Mouse (Mus musculus) forebrain, postnatal 0 days (tissue): ENCODE measurements around the gene Ksr1. TPM values are rescaled to one million over a fixed set of nuclear protein-coding genes. Genes with fewer than 3 reads are reported as not detected.

Source experiments
- ATAC-seq: fragments of 200-750 bp; cut with Nextera tagmentation; 2 replicates; pipeline ENCODE4 v1.8.0; 2017; ENCODE audit warnings: mild to moderate bottlenecking, moderate library complexity
- DNase-seq: peaks from one replicate; pipeline ENCODE4 v3.0.0-alpha.2; 2015
- H3K27ac ChIP-seq: fragments of 300-500 bp; sonication (generic); 2 replicates; pipeline ENCODE4 v1.5.1; 2014; ENCODE audit warnings: low read depth, mild to moderate bottlenecking, antibody characterized with exemption, low read length, moderate library complexity, mixed read lengths
- H3K27me3 ChIP-seq: fragments of 300-500 bp; sonication (generic); 2 replicates; pipeline ENCODE4 v1.6.1; 2014; ENCODE audit warnings: mild to moderate bottlenecking, low read length, mixed read lengths; ENCODE audit not compliant: insufficient read depth
- H3K36me3 ChIP-seq: fragments of 300-500 bp; sonication (generic); 2 replicates; pipeline ENCODE4 v1.6.1; 2014; ENCODE audit warnings: mild to moderate bottlenecking, moderate library complexity; ENCODE audit not compliant: insufficient read depth
- H3K4me1 ChIP-seq: fragments of 300-500 bp; sonication (generic); 2 replicates; pipeline ENCODE4 v1.6.1; 2014; ENCODE audit warnings: antibody characterized with exemption; ENCODE audit not compliant: insufficient read depth
- H3K4me2 ChIP-seq: fragments of 300-500 bp; sonication (generic); 2 replicates; pipeline ENCODE4 v1.6.1; 2014; ENCODE audit warnings: low read depth, mild to moderate bottlenecking, moderate library complexity
- H3K4me3 ChIP-seq: fragments of 300-500 bp; sonication (generic); 2 replicates; pipeline ENCODE4 v1.5.1; 2014; ENCODE audit warnings: low read depth, low read length, mixed read lengths
- H3K9ac ChIP-seq: fragments of 300-500 bp; sonication (generic); 2 replicates; pipeline ENCODE4 v1.6.1; 2014; ENCODE audit warnings: mild to moderate bottlenecking
- H3K9me3 ChIP-seq: fragments of 300-500 bp; sonication (generic); 2 replicates; pipeline ENCODE4 v1.6.1; 2016; ENCODE audit warnings: low read length
- CTCF ChIP-seq: sonication (generic); IDR thresholded peaks from 2 replicates; pipeline ENCODE4 v1.5.1; 2016; ENCODE audit warnings: antibody characterized with exemption, control low read depth, low read depth
- WGBS: fragments of 180-500 bp; shearing (Covaris S2); extraction: QIAGEN DNeasy Blood & Tissue Kit; methylation state at CpG from one replicate; pipeline ENCODE4 v1.1.7; 2014; 5-methylcytosine and 5-hydroxymethylcytosine counted together
- polyA plus RNA-seq: library from polyadenylated mRNA; unstranded; fragments of >200 nt; fragmentation: Nextera tagmentation; extraction: Ambion mirVana; gene quantifications from 2 replicates; pipeline ENCODE4 v1.2.1, GENCODE M21; 2015
- total RNA-seq: library from RNA; depleted of rRNA; stranded (reverse); fragments of >200 nt; gene quantifications from 2 replicates; pipeline ENCODE4 v1.2.3, GENCODE M21; 2014

Ksr1 gene
- total and polyA plus RNA-seq, 2 experiments from 2014 or later: 2.7 to 33.2 TPM

DNA sequence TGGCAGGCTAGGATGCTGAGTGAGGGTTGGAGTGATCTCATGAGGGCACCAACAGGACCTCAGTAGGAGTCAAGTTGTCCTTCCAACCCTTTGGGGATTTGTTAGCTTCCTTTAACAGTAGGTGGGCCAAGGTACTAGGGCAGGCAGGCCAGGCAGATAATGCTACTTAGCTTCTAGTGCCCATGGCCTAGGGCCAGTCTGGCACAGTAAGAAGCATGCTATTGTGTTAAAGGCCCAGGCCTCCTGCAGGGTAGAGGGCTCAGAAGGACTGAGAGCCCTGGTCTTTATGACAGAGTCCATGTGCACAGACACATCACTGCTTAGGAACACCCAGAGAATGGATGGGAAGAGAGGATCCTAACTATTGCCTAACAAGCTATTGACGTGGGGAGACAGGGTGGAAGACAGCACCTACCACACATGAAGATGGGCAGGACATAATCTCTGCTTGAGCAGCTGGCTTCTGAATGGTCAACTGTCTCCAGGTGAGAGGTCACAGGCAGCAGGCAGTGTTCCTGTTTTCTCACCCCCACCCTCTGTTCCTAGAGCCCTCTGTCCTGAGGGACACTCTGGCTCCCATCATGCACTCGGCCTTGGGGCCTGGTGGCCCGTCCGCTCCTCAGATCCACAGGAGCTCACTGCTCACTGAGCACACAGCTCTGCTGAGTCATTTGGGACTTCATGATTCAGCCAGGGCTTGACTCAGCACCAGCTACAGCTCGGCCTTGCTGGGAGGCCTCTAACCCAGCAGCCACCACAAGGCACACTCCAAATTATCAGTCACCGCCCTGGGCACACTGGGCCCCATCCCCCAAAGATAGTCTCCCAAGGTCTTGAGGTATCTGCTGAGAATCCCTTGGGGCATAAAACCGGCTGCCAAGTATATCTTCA, 74.9 kb downstream of the Ksr1 start:
- 89% methylated on average over 7 of the region's 7 CpGs for WGBS
- H3K27me3 ChIP-seq: no peaks in the 10 kb centered on the region
- no peak overlapping the region for H3K9ac ChIP-seq
- no peak overlapping the region for H3K4me2 ChIP-seq
- no peak overlapping the region for H3K27ac ChIP-seq
- TF ChIP-seq CTCF: no peak
- DNase-seq (no peak), ATAC-seq (no peak)
- H3K36me3 ChIP-seq: peaks cover 7% of the 10 kb centered on the region; the same call in 1 of the 2 replicates
- H3K9me3 ChIP-seq: no peaks in the 10 kb centered on the region
- H3K4me1 ChIP-seq: 0 out of 2 replicates have a peak, but pooled peaks cover 5% of the 10 kb centered on the region
- H3K4me3 ChIP-seq: no peak overlapping the region

DNA sequence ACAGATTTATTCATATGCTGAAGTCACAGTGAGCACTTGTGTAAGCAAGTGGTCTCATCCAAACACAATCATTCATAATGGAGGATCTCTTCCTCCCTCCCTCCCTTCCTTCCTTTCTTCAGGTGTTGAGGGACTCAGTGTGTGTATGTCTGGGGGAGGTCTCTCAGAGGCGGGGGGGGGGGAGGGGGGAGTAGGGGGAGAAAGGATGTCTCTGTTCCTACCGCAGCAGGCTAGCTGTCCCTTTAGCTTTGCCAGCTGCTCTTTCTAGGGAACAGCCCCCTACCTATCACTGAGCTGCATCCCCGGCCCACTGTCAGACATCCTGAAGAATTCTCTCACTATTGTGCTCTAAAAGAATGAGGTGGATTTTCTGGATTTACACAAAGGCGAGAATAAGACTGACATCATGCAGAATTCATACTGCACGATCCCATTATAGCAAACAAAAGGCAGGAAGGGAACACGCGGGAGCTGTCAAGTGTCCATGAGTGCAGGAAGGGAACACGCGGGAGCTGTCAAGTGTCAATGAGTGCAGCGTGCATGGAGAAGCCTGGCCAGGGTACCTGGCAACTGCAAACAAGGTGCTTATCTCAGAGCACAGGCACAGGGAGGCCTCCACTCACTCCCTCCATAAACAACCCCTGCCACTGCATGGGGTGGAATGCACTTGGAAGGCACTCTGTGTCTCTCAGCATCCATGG, 76.6 kb downstream of the Ksr1 start:
- Histone ChIP-seq H3K27me3 (no peaks in the 10 kb centered on the region), H3K4me2 (no peak overlapping the region), H3K36me3 (peaks cover 7% of the 10 kb centered on the region; the same call in 1 of the 2 replicates), H3K4me1 (0 out of 2 replicates have a peak, but pooled peaks cover 5% of the 10 kb centered on the region), H3K4me3 (no peak overlapping the region), H3K9me3 (no peaks in the 10 kb centered on the region), H3K9ac (0 out of 2 replicates have a peak overlapping the region, but pooled peaks have one; percentile 10), H3K27ac (peak overlapping the region; percentile 74)
- DNase-seq: peak; percentile 56
- ATAC-seq: peak; percentile 86
- 23% methylated on average over 10 of the region's 10 CpGs for WGBS
- no peak for TF ChIP-seq CTCF

DNA sequence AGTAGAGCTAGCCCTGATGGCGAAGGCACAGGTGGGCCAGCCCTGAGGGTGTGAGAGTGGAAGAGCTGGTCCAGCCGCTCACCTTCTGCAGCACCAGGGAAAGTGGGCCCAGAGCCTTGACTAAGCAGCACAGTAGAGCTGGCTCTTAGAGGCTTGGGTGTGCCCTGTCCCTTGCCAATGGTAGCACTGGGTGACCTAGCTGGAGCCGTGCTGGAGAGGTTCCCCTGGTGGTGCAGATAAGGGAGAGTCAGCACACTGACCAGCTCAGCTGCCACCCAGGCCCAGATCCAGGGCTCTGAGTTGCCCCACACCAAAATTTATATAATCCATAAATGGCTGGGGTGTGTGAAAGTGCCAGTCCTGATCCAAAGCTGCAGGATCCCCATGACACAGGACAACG, 79.0 kb downstream of the Ksr1 start:
- Histone ChIP-seq H3K27ac (no peak overlapping the region), H3K36me3 (no peaks in the 10 kb centered on the region), H3K9ac (no peak overlapping the region), H3K9me3 (no peaks in the 10 kb centered on the region), H3K4me2 (no peak overlapping the region), H3K27me3 (no peaks in the 10 kb centered on the region), H3K4me3 (no peak overlapping the region), H3K4me1 (0 out of 2 replicates have a peak, but pooled peaks cover 5% of the 10 kb centered on the region)
- ATAC-seq: no peak
- DNase-seq: no peak
- TF ChIP-seq CTCF: no peak
- 96% methylated on average over 4 of the region's 4 CpGs for WGBS

DNA sequence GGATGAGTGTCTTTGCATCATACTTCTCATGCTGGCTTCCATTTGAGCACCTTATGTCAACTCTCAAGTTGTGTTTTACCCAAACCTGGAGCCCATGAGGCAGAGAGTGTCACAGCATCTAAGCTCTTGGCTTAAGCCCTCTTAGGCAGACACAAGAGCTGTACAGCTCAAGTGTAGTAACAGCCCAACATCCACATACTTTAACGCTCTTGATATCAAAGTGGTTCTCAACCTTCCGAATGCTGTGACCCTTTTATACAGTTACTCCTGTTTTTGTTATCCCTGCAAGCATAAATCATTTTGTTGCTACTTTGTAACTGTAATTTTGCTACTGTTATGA, 80.0 kb downstream of the Ksr1 start:
- Histone ChIP-seq H3K4me2 (no peak overlapping the region), H3K9ac (no peak overlapping the region), H3K4me1 (0 out of 2 replicates have a peak, but pooled peaks cover 5% of the 10 kb centered on the region), H3K4me3 (no peak overlapping the region), H3K27ac (no peak overlapping the region), H3K9me3 (no peaks in the 10 kb centered on the region), H3K27me3 (no peaks in the 10 kb centered on the region), H3K36me3 (no peaks in the 10 kb centered on the region)
- WGBS: 96% methylated on average over 2 of the region's 2 CpGs
- ATAC-seq: no peak
- TF ChIP-seq CTCF: no peak
- no peak for DNase-seq

DNA sequence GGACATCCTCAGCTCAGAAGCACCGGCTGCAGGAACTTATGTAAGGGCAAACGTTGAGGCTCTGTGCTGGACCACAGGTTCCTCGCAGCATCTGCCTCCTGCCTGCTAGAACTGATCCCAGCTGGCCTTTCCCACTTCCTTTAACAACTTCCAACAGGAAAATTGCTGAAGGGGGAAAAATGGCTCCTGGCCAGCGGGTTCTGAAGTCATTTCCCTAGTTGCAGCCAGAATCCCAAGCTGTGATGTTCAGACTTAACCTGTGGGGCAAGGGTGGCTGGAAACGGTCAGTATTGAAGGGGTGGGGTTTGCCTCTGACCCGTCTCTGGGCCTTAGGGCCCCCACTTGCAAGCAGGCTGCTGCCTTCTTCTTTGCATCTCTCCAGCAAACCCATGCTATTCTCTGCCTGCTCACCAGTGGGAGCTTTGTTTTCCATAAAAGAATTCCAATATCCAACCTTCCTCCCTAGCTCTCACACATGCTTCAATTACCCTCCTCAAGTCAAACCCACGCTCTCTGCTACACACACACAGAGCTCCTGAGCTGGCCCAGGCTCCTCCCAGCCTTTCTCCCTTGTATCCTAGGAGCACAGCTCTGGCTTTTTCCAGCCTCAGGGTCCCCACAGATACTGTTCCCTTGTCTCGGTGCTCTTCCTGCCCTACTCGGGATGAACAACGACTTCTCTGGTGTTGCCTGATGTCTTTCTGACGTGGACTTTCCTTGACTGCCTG, 80.6 kb downstream of the Ksr1 start:
- no peak overlapping the region for H3K27ac ChIP-seq
- WGBS: 70% methylated on average over 11 of the region's 11 CpGs
- no peaks in the 10 kb centered on the region for H3K27me3 ChIP-seq
- no peak overlapping the region for H3K9ac ChIP-seq
- no peak overlapping the region for H3K4me3 ChIP-seq
- H3K4me1 ChIP-seq: 0 out of 2 replicates have a peak, but pooled peaks cover 5% of the 10 kb centered on the region
- H3K36me3 ChIP-seq: no peaks in the 10 kb centered on the region
- H3K4me2 ChIP-seq: no peak overlapping the region
- TF ChIP-seq CTCF: no peak
- DNase-seq (no peak), ATAC-seq (no peak)
- H3K9me3 ChIP-seq: no peaks in the 10 kb centered on the region

DNA sequence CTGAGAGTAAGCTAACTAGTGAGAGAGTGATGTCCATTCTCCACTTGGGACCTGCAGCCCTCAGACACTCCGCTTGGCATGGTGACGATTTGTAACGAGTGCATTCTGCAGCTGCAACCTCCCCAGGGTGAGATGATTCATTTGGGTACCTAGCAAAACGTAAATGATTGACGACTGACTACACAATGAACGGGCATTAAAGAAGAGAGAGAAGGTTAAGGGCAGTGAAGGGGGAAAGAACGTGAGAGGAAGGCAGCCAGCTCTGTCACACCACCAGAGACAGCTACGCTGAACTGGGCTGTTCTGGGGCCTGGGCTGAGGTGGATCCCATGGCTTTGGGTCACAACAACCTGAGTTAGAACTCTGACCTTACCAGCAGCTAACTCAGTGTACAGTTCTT, 81.9 kb downstream of the Ksr1 start:
- no peak for ATAC-seq
- 52% methylated on average over 8 of the region's 8 CpGs for WGBS
- no peak overlapping the region for H3K4me2 ChIP-seq
- H3K9ac ChIP-seq: no peak overlapping the region
- no peaks in the 10 kb centered on the region for H3K4me1 ChIP-seq
- H3K27ac ChIP-seq: no peak overlapping the region
- no peaks in the 10 kb centered on the region for H3K27me3 ChIP-seq
- H3K4me3 ChIP-seq: no peak overlapping the region
- TF ChIP-seq CTCF: no peak
- no peaks in the 10 kb centered on the region for H3K9me3 ChIP-seq
- DNase-seq: no peak
- no peaks in the 10 kb centered on the region for H3K36me3 ChIP-seq
